Mouse (Mus musculus): ENCODE measurements around the gene Hnrnph2. TPM values are rescaled to one million over a fixed set of nuclear protein-coding genes. Genes with fewer than 3 reads are reported as not detected.
A peak's percentile ranks its signal among the peaks of the same experiment; 100 is the strongest.

The Hnrnph2 gene
- polyA plus RNA-seq, 1 experiment: 20.5 TPM

GRCm38 (mm10) chrX:134582270-134582669, 18.7 kb upstream of the Hnrnph2 start:
- no peaks in the 10 kb centered on the region for H3K36me3 ChIP-seq (ENCODE audit: control insufficient read depth, insufficient read depth, low read length)
- 79% methylated on average over 11 of the region's 11 CpGs for WGBS
- no peak overlapping the region for H3K27ac ChIP-seq (ENCODE audit: insufficient read depth, low read depth, low read length)
- H3K27me3 ChIP-seq (replicated peaks; ENCODE audit: control insufficient read depth, insufficient read depth, low read length): no peaks in the 10 kb centered on the region
- TF ChIP-seq POLR2A (IDR thresholded peaks at IDR 0.05; ENCODE audit: low read depth, low read length): no peak
- no peak for TF ChIP-seq CTCF (conservative IDR thresholded peaks at IDR 0.05; ENCODE audit: insufficient read depth, insufficient read length, low read depth, low read length)
- DNase-seq: no peak
- no peak overlapping the region; the same call in 1 of the 2 replicates for H3K4me3 ChIP-seq (ENCODE audit: insufficient read depth, low read depth, low read length)
- peaks cover 5% of the 10 kb centered on the region; the same call in 1 of the 2 replicates for H3K4me1 ChIP-seq (ENCODE audit: control insufficient read depth, insufficient read depth, low read length)

GRCm38 (mm10) chrX:134582888-134583669, 17.9 kb upstream of the Hnrnph2 start, which contains the start of gene Btk:
Btk (minus strand) TSS chrX:134583570.
- Histone ChIP-seq H3K36me3 (ENCODE audit: control insufficient read depth, insufficient read depth, low read length) (no peaks in the 10 kb centered on the region), H3K27me3 (replicated peaks; ENCODE audit: control insufficient read depth, insufficient read depth, low read length) (no peaks in the 10 kb centered on the region), H3K4me3 (ENCODE audit: insufficient read depth, low read depth, low read length) (peak within 1 kb of the TSS; percentile 19; the same call in 1 of the 2 replicates), H3K4me1 (ENCODE audit: control insufficient read depth, insufficient read depth, low read length) (peaks cover 5% of the 10 kb centered on the region; the same call in 1 of the 2 replicates), H3K27ac (ENCODE audit: insufficient read depth, low read depth, low read length) (no peak within 1 kb of the TSS)
- DNase-seq: no peak
- WGBS: 84% methylated on average over 11 of the region's 11 CpGs
- no peak for TF ChIP-seq POLR2A (IDR thresholded peaks at IDR 0.05; ENCODE audit: low read depth, low read length)
- no peak for TF ChIP-seq CTCF (conservative IDR thresholded peaks at IDR 0.05; ENCODE audit: insufficient read depth, insufficient read length, low read depth, low read length)

GRCm38 (mm10) chrX:134585103-134586002, 15.6 kb upstream of the Hnrnph2 start, which contains the start of gene Rpl36a:
Rpl36a (plus strand) TSS chrX:134585654.
- WGBS: 1% methylated on average over 45 of the region's 45 CpGs
- Histone ChIP-seq H3K4me3 (ENCODE audit: insufficient read depth, low read depth, low read length) (peak within 1 kb of the TSS; percentile 86), H3K27ac (ENCODE audit: insufficient read depth, low read depth, low read length) (peak within 1 kb of the TSS; percentile 74; the same call in 1 of the 2 replicates), H3K4me1 (ENCODE audit: control insufficient read depth, insufficient read depth, low read length) (peaks cover 5% of the 10 kb centered on the region; the same call in 1 of the 2 replicates), H3K36me3 (ENCODE audit: control insufficient read depth, insufficient read depth, low read length) (no peaks in the 10 kb centered on the region), H3K27me3 (replicated peaks; ENCODE audit: control insufficient read depth, insufficient read depth, low read length) (no peaks in the 10 kb centered on the region)
- peak; percentile 93 for DNase-seq
- TF ChIP-seq CTCF (conservative IDR thresholded peaks at IDR 0.05; ENCODE audit: insufficient read depth, insufficient read length, low read depth, low read length): peak; percentile 63
- TF ChIP-seq POLR2A (IDR thresholded peaks at IDR 0.05; ENCODE audit: low read depth, low read length): peak; percentile 84

- Histone ChIP-seq H3K27me3 (replicated peaks; ENCODE audit: control insufficient read depth, insufficient read depth, low read length) (no peaks in the 10 kb centered on the region), H3K4me1 (ENCODE audit: control insufficient read depth, insufficient read depth, low read length) (peaks cover 5% of the 10 kb centered on the region; the same call in 1 of the 2 replicates), H3K36me3 (ENCODE audit: control insufficient read depth, insufficient read depth, low read length) (no peaks in the 10 kb centered on the region), H3K27ac (ENCODE audit: insufficient read depth, low read depth, low read length) (no peak overlapping the region), H3K4me3 (ENCODE audit: insufficient read depth, low read depth, low read length) (peak overlapping the region; percentile 86)
- 14% methylated on average over 8 of the region's 8 CpGs for WGBS
- no peak for DNase-seq
- no peak for TF ChIP-seq CTCF (conservative IDR thresholded peaks at IDR 0.05; ENCODE audit: insufficient read depth, insufficient read length, low read depth, low read length)
- TF ChIP-seq POLR2A (IDR thresholded peaks at IDR 0.05; ENCODE audit: low read depth, low read length): no peak
Measured at GRCm38 (mm10) chrX:134586447-134586846, 14.5 kb upstream of the Hnrnph2 start.

- no peaks in the 10 kb centered on the region for H3K27me3 ChIP-seq (replicated peaks; ENCODE audit: control insufficient read depth, insufficient read depth, low read length)
- H3K27ac ChIP-seq (ENCODE audit: insufficient read depth, low read depth, low read length): no peak overlapping the region
- DNase-seq: no peak
- no peak for TF ChIP-seq POLR2A (IDR thresholded peaks at IDR 0.05; ENCODE audit: low read depth, low read length)
- H3K36me3 ChIP-seq (ENCODE audit: control insufficient read depth, insufficient read depth, low read length): no peaks in the 10 kb centered on the region
- WGBS: 76% methylated on average over 4 of the region's 4 CpGs
- no peak overlapping the region for H3K4me3 ChIP-seq (ENCODE audit: insufficient read depth, low read depth, low read length)
- peaks cover 5% of the 10 kb centered on the region; the same call in 1 of the 2 replicates for H3K4me1 ChIP-seq (ENCODE audit: control insufficient read depth, insufficient read depth, low read length)
Measured at GRCm38 (mm10) chrX:134588261-134588660, 12.7 kb upstream of the Hnrnph2 start.

GRCm38 (mm10) chrX:134588997-134589396, 12.0 kb upstream of the Hnrnph2 start:
- WGBS: 92% methylated on average over 3 of the region's 3 CpGs
- no peaks in the 10 kb centered on the region for H3K36me3 ChIP-seq (ENCODE audit: control insufficient read depth, insufficient read depth, low read length)
- peaks cover 5% of the 10 kb centered on the region; the same call in 1 of the 2 replicates for H3K4me1 ChIP-seq (ENCODE audit: control insufficient read depth, insufficient read depth, low read length)
- DNase-seq: no peak
- no peak overlapping the region for H3K27ac ChIP-seq (ENCODE audit: insufficient read depth, low read depth, low read length)
- no peak overlapping the region for H3K4me3 ChIP-seq (ENCODE audit: insufficient read depth, low read depth, low read length)
- H3K27me3 ChIP-seq (replicated peaks; ENCODE audit: control insufficient read depth, insufficient read depth, low read length): no peaks in the 10 kb centered on the region
- TF ChIP-seq CTCF (conservative IDR thresholded peaks at IDR 0.05; ENCODE audit: insufficient read depth, insufficient read length, low read depth, low read length) (no peak), POLR2A (IDR thresholded peaks at IDR 0.05; ENCODE audit: low read depth, low read length) (no peak)
